Mouse (Mus musculus) CD8-positive naive resting alpha-beta T cell, adult 2 months (primary cell): ENCODE data around the gene Lrig1.
A peak's percentile ranks its signal among the peaks of the same experiment; 100 is the strongest.

Source experiments
- DNase-seq, 2 experiments: peaks; one replicate each; pipeline ENCODE4 v3.0.0; 2022; ENCODE audit warnings: low read depth in 2 of 2, low spot score in 2 of 2

Lrig1 gene

GRCm38 (mm10) chr6:94625896-94626295, 74.1 kb downstream of the Lrig1 start:
- DNase-seq: no peak

DNA sequence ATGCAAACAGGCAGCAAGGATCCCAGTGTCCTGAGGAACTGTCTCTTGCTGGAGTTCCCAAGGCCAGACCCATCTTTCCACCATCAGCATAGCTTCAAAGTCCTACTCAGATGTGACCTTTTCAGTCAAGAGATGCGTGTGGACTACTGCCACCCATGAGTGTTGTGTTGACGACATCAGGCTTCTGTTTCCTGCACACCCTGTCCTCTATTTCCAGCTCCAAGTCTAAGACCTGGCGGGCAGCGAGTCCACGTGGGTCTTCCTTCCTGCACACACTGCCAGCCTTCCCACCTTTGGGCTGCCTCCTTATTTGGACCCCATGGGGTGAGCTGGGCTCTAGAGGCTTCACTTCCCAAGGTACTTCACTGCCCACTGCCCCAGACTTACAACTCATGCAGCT, 75.4 kb downstream of the Lrig1 start:
- DNase-seq: no peak

DNA sequence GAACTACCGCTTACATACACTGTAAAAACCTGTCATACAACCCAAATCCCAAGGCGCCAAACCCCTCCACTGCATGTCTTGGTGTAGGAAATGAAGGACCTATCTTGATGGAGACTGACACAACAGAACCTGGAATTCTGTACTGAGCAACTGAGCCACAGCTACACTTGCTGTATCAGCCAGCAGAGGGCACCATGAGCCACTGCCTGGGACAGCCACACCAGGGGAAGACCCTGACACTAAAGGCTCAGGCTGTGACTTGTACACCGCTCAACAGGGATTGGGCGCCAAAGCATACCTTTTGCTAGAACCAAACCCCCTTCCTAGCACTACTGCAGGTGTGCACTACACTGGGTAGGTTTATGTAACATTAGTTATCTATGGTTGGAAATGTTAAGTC, 77.0 kb downstream of the Lrig1 start:
- DNase-seq: peak; percentile 52 to 57

GRCm38 (mm10) chr6:94620801-94621301, 79.1 kb downstream of the Lrig1 start:
- DNase-seq: no peak

GRCm38 (mm10) chr6:94620287-94620686, 79.7 kb downstream of the Lrig1 start:
- no peak for DNase-seq

DNA sequence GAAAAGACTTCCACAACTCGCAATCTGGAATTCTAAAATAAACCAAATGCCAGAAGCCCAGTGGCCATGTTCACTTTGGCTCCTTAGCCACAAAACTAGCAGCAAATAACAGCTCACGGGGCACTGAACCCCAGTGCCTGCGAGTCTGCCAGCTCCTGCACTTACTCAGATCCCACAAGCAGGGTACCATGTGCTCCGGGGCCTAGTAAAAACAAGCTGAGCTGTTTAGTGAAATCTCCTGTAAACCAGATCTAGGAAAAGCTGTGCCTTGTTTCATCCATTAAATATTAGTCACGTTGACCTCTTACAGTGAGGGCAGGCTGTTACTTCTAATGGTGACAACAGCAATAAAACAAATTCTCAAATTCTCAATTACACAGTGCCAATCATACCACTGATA, 81.3 kb downstream of the Lrig1 start:
- DNase-seq: no peak

DNA sequence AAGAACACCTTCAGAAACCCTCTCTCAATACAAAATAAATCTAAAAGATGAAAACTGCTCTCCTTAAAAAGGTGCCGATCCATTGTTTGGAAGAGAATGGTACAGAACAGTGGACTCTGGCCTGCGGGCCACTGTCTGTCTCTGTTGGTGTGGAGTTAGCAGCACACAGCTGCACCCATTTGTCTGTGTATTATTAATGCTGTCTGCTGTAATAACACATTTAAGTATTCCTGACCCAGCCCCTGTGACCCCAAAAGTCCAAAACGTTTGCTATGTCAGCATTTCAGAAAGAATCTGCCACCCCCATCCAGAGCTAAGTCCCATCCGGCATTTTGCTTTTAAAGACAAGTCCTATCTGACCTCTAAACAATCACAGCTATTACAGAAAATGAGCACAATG, 84.0 kb downstream of the Lrig1 start:
- no peak for DNase-seq

GRCm38 (mm10) chr6:94614346-94614745, 85.6 kb downstream of the Lrig1 start:
- no peak for DNase-seq

- no peak for DNase-seq
Measured at GRCm38 (mm10) chr6:94613235-94613895, 86.6 kb downstream of the Lrig1 start.

GRCm38 (mm10) chr6:94604546-94604945, 95.4 kb downstream of the Lrig1 start:
- no peak for DNase-seq

- DNase-seq: no peak
Measured at GRCm38 (mm10) chr6:94604072-94604471, 95.9 kb downstream of the Lrig1 start.

- no peak for DNase-seq
Measured at GRCm38 (mm10) chr6:94601811-94602210, 98.1 kb downstream of the Lrig1 start.

DNA sequence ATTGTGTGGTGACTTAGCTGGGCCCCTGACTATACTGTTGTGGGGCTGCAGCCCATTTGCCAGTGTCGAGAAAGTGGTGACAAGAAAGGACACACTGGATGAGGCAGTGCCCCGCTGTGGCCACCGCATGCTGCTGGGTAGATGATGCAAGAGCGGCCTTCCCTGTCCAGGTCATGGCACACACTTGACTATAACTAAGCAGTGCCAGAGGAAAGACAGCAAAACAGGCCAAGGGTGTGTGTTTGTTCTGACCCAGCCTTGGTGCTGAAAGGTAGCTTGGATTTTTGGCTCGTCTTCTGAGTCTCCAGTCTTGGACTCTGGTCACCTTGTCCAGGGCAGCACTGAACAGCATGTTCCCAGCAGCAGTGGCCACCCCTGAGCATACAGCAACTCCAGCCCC, 98.9 kb downstream of the Lrig1 start:
- DNase-seq: no peak

DNA sequence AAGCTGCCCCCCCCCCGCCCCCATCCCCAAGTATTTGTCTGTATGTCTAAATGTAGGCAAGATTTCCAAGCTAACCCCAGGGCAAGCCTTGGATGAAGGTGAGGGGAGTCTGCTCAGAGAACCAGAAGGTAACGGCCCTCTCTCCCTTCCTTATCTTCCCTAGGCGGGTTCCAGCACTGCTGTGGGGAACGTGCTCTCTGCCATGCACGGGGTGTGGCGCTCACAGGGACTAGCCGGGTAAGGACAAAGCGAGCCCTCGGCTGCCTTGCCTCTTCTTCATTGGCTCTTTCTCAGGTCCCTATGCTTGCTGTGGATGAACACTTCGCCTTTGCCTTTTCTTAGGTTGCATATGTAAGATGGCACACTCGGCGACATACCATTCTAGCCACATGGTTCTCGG, 100.9 kb downstream of the Lrig1 start:
- no peak for DNase-seq

GRCm38 (mm10) chr6:94598421-94598820, 101.5 kb downstream of the Lrig1 start:
- DNase-seq: no peak

GRCm38 (mm10) chr6:94596761-94597485, 103.0 kb downstream of the Lrig1 start:
- DNase-seq: no peak

- DNase-seq: no peak
Measured at GRCm38 (mm10) chr6:94596051-94596760, 103.8 kb downstream of the Lrig1 start.

DNA sequence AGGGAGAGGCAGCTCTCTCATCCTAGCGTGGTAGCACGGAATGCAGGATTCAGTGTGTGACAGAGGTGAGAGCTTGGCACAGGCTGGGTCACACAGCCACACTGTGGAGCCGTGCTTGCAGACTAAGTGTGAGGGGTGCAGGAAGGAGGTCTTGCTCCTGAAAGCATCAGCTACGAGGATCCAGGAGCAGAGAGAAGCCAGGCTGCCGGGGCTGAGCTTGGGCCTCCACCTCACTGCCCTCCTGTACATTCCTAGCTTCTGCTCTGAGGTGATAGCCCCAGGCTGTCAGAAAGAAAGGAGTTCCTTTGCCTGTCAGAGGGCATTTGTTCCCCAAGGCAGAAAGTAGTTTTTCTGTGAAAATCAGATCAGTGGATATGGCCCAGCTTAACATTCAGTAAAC, 104.8 kb downstream of the Lrig1 start:
- DNase-seq: no peak

- no peak for DNase-seq
Measured at GRCm38 (mm10) chr6:94594711-94595110, 105.2 kb downstream of the Lrig1 start.

GRCm38 (mm10) chr6:94594096-94594665, 105.8 kb downstream of the Lrig1 start:
- no peak for DNase-seq

- no peak for DNase-seq
Measured at GRCm38 (mm10) chr6:94592710-94593109, 107.2 kb downstream of the Lrig1 start.

GRCm38 (mm10) chr6:94592243-94592642, 107.7 kb downstream of the Lrig1 start:
- no peak for DNase-seq
